Mouse (Mus musculus): ENCODE measurements around the gene Pjvk. TPM values are rescaled to one million over a fixed set of nuclear protein-coding genes. Genes with fewer than 3 reads are reported as not detected.
"Not testable (repeated sequence)": the region's sequence is repeated elsewhere in the genome, so short reads cannot be mapped to it uniquely, and the experiment has no call there.

Pjvk gene
- total RNA-seq (2021), result under 1 TPM in 1 of 2 experiments, not detected in 1; 0.39 TPM
- long read RNA-seq, experiment 1, result 0 reads
- long read RNA-seq, experiment 2, result 0 reads

- no peak for TF ChIP-seq CTCF (conservative IDR thresholded peaks at IDR 0.05)
- H3K4me3 ChIP-seq, result peak within 1 kb of the TSS; percentile 94
- peak; percentile 96 to 98 for DNase-seq (ENCODE audit: low spot score in 2 of 2)
- H3K27ac ChIP-seq, result peak within 1 kb of the TSS; percentile 79
These were observed at the start of gene Pjvk, which contains the start of gene Prkra for GRCm38 (mm10) chr2:76647883-76648570. TSS of gene Pjvk (plus strand) at chr2:76648476. TSS of gene Prkra (minus strand) at chr2:76648015.

GRCm38 (mm10) chr2:76599214-76599613, 49.1 kb upstream of the Pjvk start:
- DNase-seq (ENCODE audit: low spot score in 2 of 2), result peak in 1 of 2 experiments; percentile 20
- peak; percentile 77 for TF ChIP-seq CTCF (conservative IDR thresholded peaks at IDR 0.05)
- Histone ChIP-seq H3K4me3 (no peak overlapping the region), H3K27ac (no peak overlapping the region)

- DNase-seq (ENCODE audit: low spot score in 2 of 2), result no peak
- no peak overlapping the region for H3K4me3 ChIP-seq
- no peak overlapping the region for H3K27ac ChIP-seq
- TF ChIP-seq CTCF (conservative IDR thresholded peaks at IDR 0.05), result no peak
These were observed 46.0 kb upstream of the Pjvk start for GRCm38 (mm10) chr2:76602256-76602655.

DNA sequence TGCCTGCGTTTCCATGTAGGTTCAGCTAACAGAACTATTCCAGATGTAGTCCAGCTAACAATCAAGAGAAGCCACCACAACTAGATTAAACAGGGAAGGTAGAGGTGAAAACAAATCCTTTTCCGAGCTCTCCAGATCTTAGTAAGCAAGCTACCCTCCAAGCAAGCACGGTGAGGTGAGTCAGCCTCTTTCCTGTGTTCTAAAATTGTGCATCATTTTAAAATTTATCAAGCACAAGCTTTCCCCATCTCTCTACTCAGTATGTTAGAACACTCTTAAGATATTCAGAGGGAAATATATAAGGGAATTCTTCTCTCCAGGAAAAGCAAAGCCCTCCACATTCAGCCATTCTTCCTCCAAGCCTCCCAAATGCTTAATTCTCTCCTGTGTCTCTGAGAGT, 41.6 kb upstream of the Pjvk start:
- no peak for TF ChIP-seq CTCF (conservative IDR thresholded peaks at IDR 0.05)
- H3K4me3 ChIP-seq, result no peak overlapping the region
- H3K27ac ChIP-seq, result no peak overlapping the region
- no peak for DNase-seq (ENCODE audit: low spot score in 2 of 2)

GRCm38 (mm10) chr2:76610326-76611104, 37.8 kb upstream of the Pjvk start:
- Histone ChIP-seq H3K27ac (no peak overlapping the region), H3K4me3 (no peak overlapping the region)
- no peak for DNase-seq (ENCODE audit: low spot score in 2 of 2)
- TF ChIP-seq CTCF (conservative IDR thresholded peaks at IDR 0.05), result no peak

GRCm38 (mm10) chr2:76611996-76612395, 36.3 kb upstream of the Pjvk start:
- no peak for TF ChIP-seq CTCF (conservative IDR thresholded peaks at IDR 0.05)
- DNase-seq (ENCODE audit: low spot score in 2 of 2), result no peak
- Histone ChIP-seq H3K27ac (no peak overlapping the region), H3K4me3 (no peak overlapping the region)

DNA sequence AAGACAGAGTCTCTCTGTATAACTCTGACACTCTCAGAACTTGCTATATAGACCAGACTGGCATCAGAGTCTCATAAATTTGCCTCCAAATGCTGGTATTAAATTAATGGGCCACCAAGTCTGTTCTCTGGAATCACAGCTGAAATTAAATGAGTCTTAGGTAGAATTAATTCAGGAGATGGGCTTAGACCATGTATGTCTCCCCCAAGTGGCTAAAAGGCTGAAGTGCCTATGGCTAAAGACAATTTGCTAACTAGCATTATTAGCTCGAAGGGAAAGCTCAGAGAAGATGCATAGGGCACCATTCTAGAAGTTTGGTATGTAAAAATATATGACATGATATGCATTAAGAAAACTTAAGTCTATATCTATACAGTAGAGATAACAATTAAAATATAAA, 30.2 kb upstream of the Pjvk start:
- DNase-seq (ENCODE audit: low spot score in 2 of 2), result peak; percentile 34 to 56
- TF ChIP-seq CTCF (conservative IDR thresholded peaks at IDR 0.05), result peak; percentile 96
- Histone ChIP-seq H3K4me3 (no peak overlapping the region), H3K27ac (no peak overlapping the region)

DNA sequence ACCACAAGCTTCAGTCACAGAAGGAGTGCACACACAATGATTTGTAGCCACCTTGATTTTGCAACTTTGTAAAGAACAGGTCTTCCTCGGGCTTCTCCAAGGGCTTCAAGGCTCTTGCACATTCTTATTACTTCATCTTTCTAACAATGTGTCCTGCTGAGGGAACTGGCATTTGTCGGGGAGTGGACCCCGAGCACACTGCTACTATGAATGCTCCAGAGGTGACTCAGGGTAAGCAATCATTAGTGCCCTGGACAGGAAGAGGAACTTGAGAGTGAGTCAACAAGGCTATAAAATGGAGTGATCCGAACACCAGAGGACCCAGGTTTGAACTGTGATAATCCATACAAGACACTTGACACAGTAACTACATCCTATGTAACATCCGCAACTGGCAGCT, 28.1 kb upstream of the Pjvk start:
- no peak overlapping the region for H3K4me3 ChIP-seq
- no peak for TF ChIP-seq CTCF (conservative IDR thresholded peaks at IDR 0.05)
- no peak overlapping the region for H3K27ac ChIP-seq
- no peak for DNase-seq (ENCODE audit: low spot score in 2 of 2)

DNA sequence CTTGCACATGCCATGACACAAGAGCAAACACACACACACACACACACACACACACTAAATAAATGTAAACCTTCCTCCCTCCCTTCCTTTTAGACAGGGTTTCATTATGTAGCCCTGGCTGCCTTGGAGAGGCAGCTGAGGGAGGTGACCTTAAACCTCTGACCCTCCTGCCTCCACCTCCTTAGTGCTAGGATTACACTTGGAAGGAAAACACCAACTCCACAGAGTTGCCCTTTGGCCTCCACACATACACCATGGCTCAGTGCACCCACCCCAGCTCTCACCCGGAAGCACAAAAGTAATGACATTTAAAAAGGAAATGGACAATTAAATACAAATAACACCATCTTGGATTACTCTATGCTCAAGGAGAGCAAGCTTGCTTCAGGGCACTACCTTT, 26.6 kb upstream of the Pjvk start:
- Histone ChIP-seq H3K27ac (no peak overlapping the region), H3K4me3 (no peak overlapping the region)
- TF ChIP-seq CTCF (conservative IDR thresholded peaks at IDR 0.05), result no peak
- DNase-seq (ENCODE audit: low spot score in 2 of 2), result no peak

- not testable (repeated sequence) for H3K27ac ChIP-seq; H3K4me3 ChIP-seq; DNase-seq (ENCODE audit: low spot score in 2 of 2)
These were observed 26.0 kb upstream of the Pjvk start for GRCm38 (mm10) chr2:76622316-76622715.

GRCm38 (mm10) chr2:76630293-76630692, 18.0 kb upstream of the Pjvk start:
- H3K4me3 ChIP-seq, result no peak overlapping the region
- no peak for TF ChIP-seq CTCF (conservative IDR thresholded peaks at IDR 0.05)
- H3K27ac ChIP-seq, result no peak overlapping the region
- no peak for DNase-seq (ENCODE audit: low spot score in 2 of 2)

GRCm38 (mm10) chr2:76631600-76631999, 16.7 kb upstream of the Pjvk start:
- no peak for DNase-seq (ENCODE audit: low spot score in 2 of 2)
- no peak for TF ChIP-seq CTCF (conservative IDR thresholded peaks at IDR 0.05)
- Histone ChIP-seq H3K27ac (no peak overlapping the region), H3K4me3 (no peak overlapping the region)

GRCm38 (mm10) chr2:76639637-76640036, 8.6 kb upstream of the Pjvk start:
- Histone ChIP-seq H3K4me3 (no peak overlapping the region), H3K27ac (no peak overlapping the region)
- no peak for TF ChIP-seq CTCF (conservative IDR thresholded peaks at IDR 0.05)
- DNase-seq (ENCODE audit: low spot score in 2 of 2), result no peak

GRCm38 (mm10) chr2:76643801-76644200, 4.5 kb upstream of the Pjvk start:
- Histone ChIP-seq H3K4me3 (no peak overlapping the region), H3K27ac (no peak overlapping the region)
- TF ChIP-seq CTCF (conservative IDR thresholded peaks at IDR 0.05), result no peak
- DNase-seq (ENCODE audit: low spot score in 2 of 2), result no peak
